Mouse (Mus musculus) limb, embryonic 14.5 days (tissue): ENCODE measurements around the gene Selenoo. TPM values are rescaled to one million over a fixed set of nuclear protein-coding genes. Genes with fewer than 3 reads are reported as not detected.

Experiments
- ATAC-seq: fragments of 200-750 bp; cut with Nextera tagmentation; 2 replicates; pipeline ENCODE4 v1.8.0; 2017; ENCODE audit warnings: low read depth, moderate number of reproducible peaks, moderate TSS enrichment; ENCODE audit not compliant: low FRiP score
- DNase-seq: peaks from one replicate; pipeline ENCODE4 v3.0.0-alpha.2; 2015; ENCODE audit warnings: low spot score
- H3K27ac ChIP-seq: fragments of 300-500 bp; sonication (generic); replicated peaks from 2 replicates; pipeline ENCODE4 v1.5.1; 2014; ENCODE audit warnings: low read depth, mild to moderate bottlenecking, low read length, moderate library complexity, mixed read lengths
- H3K27me3 ChIP-seq: fragments of 300-500 bp; sonication (generic); 2 replicates; pipeline ENCODE4 v1.6.1; 2014; ENCODE audit warnings: low read length, mixed read lengths; ENCODE audit not compliant: control insufficient read depth, insufficient read depth
- H3K36me3 ChIP-seq: fragments of 300-500 bp; sonication (generic); 2 replicates; pipeline ENCODE4 v1.6.1; 2014; ENCODE audit warnings: mild to moderate bottlenecking, low read length, moderate library complexity, mixed read lengths; ENCODE audit not compliant: control insufficient read depth, insufficient read depth
- H3K4me1 ChIP-seq: fragments of 300-500 bp; sonication (generic); 2 replicates; pipeline ENCODE4 v1.6.1; 2014; ENCODE audit warnings: antibody characterized with exemption, low read length, mixed read lengths; ENCODE audit not compliant: control insufficient read depth, insufficient read depth
- H3K4me2 ChIP-seq: fragments of 300-500 bp; sonication (generic); replicated peaks from 2 replicates; pipeline ENCODE4 v1.6.1; 2014; ENCODE audit warnings: low read depth, mild to moderate bottlenecking, low read length, moderate library complexity; ENCODE audit not compliant: severe bottlenecking
- H3K4me3 ChIP-seq: fragments of 300-500 bp; sonication (generic); replicated peaks from 2 replicates; pipeline ENCODE4 v1.5.1; 2014; ENCODE audit warnings: low read length
- H3K9ac ChIP-seq: fragments of 300-500 bp; sonication (generic); 2 replicates; pipeline ENCODE4 v1.6.1; 2014; ENCODE audit warnings: mild to moderate bottlenecking, low read depth, low read length, moderate library complexity; ENCODE audit not compliant: severe bottlenecking
- H3K9me3 ChIP-seq: fragments of 300-500 bp; sonication (generic); 2 replicates; pipeline ENCODE4 v1.6.1; 2016; ENCODE audit warnings: low read length; ENCODE audit not compliant: control insufficient read depth
- POLR2A ChIP-seq: fragments of 200-500 bp; IDR thresholded peaks from 2 replicates; pipeline ENCODE4 v1.8.0; 2012; ENCODE audit warnings: inconsistent platforms, mild to moderate bottlenecking, moderate library complexity, borderline replicate concordance; ENCODE audit not compliant: insufficient read depth, insufficient read length; ENCODE audit errors: extremely low read depth
- WGBS: fragments of 180-500 bp; shearing (Covaris S2); extraction: QIAGEN DNeasy Blood & Tissue Kit; methylation state at CpG from one replicate; pipeline ENCODE4 v1.1.7; 2014; 5-methylcytosine and 5-hydroxymethylcytosine counted together
- polyA plus RNA-seq, 2 experiments: library from polyadenylated mRNA; depleted of rRNA in 1 of 2; stranded (reverse) in 1 of 2; unstranded in 1 of 2; fragments of >200 nt; fragmentation: Nextera tagmentation in 1 of 2; extraction: Ambion mirVana in 1 of 2; gene quantifications; 2 replicates each; pipeline versions ENCODE4 v1.2.1 to v1.2.3; 2012 to 2014

The Selenoo gene
- polyA plus RNA-seq, 2 experiments = 20.6 to 32.7 TPM

DNA sequence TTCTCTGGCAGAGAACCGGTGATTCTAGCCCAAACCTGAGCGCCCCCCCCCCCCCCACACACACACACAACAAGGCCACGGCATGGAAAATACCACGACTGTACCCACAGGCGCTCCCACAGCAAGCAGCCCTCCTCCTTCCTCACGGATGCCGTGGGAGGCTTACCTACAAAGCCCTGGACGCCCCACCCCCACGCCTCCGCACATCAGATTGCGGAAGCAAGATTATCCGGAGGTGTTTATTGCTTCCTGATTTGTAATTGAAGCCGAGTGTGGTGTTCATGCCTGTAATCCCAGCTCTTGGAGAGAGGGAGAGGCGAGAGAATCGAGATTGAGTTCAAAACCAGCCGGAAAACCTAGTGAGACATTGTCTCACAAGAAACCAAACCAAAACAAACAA, 58.1 kb downstream of the Selenoo start:
- ATAC-seq (no peak), DNase-seq (no peak)
- Histone ChIP-seq H3K4me1 (peaks cover 24% of the 10 kb centered on the region), H3K4me3 (peak overlapping the region; percentile 30), H3K27me3 (peaks cover 26% of the 10 kb centered on the region), H3K36me3 (no peaks in the 10 kb centered on the region), H3K4me2 (peak overlapping the region; percentile 57), H3K9ac (0 out of 2 replicates have a peak overlapping the region, but pooled peaks have one; percentile 22), H3K9me3 (no peaks in the 10 kb centered on the region), H3K27ac (no peak overlapping the region)
- no peak for TF ChIP-seq POLR2A
- under 1% methylated on average over 15 of the region's 16 CpGs for WGBS

DNA sequence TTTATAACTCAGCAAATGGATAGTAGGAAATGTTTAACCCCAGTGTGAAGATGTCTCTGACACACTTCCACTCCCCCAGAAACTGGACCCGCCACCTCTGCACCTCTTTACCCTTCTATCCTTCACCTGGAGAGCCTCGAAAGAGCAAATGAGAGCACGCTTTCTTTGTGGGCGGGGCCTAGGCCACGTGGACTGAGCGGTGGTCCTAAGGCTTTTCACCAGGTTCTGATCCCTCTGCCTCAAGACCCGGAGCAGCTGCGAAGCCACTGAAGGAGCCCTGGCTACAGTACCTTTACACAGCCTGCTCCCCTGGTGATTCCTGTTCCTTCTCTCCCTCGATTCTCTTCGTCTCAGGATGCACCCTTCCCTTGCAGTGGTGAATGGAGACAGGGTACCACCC, 58.6 kb downstream of the Selenoo start:
- H3K27me3 ChIP-seq = peaks cover 26% of the 10 kb centered on the region
- peak overlapping the region; percentile 57; the same call in 1 of the 2 replicates for H3K4me2 ChIP-seq
- no peak overlapping the region for H3K9ac ChIP-seq
- 22% methylated on average over 10 of the region's 10 CpGs for WGBS
- H3K27ac ChIP-seq = no peak overlapping the region
- H3K9me3 ChIP-seq = no peaks in the 10 kb centered on the region
- ATAC-seq (no peak), DNase-seq (no peak)
- H3K4me3 ChIP-seq = no peak overlapping the region
- no peaks in the 10 kb centered on the region for H3K36me3 ChIP-seq
- TF ChIP-seq POLR2A = no peak
- peaks cover 24% of the 10 kb centered on the region for H3K4me1 ChIP-seq

DNA sequence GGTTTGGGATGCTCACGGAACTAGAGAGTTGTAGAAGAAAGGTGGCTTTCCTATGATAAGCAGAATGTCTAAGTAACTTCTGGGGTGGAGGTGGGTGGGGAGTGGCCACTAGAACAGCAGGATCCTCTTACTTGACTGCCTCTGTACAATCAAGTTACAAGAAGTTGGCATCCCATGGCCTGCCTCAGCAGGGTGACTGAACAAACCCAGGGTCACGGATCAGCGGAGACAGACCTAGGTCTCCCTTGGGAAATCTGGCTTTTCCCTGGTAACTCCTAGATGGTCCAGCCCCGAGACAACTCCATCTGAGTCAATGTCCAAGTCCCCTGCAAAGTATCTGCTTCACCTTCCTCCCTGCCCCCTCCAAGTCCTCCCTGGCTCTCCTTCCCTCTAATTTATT, 59.0 kb downstream of the Selenoo start:
- 65% methylated on average over 4 of the region's 4 CpGs for WGBS
- Histone ChIP-seq H3K27ac (no peak overlapping the region), H3K9ac (no peak overlapping the region), H3K4me1 (peaks cover 24% of the 10 kb centered on the region), H3K4me3 (no peak overlapping the region), H3K9me3 (no peaks in the 10 kb centered on the region), H3K36me3 (no peaks in the 10 kb centered on the region), H3K27me3 (peaks cover 26% of the 10 kb centered on the region), H3K4me2 (peak overlapping the region; percentile 98; the same call in 1 of the 2 replicates)
- TF ChIP-seq POLR2A = no peak
- DNase-seq = no peak
- no peak for ATAC-seq

DNA sequence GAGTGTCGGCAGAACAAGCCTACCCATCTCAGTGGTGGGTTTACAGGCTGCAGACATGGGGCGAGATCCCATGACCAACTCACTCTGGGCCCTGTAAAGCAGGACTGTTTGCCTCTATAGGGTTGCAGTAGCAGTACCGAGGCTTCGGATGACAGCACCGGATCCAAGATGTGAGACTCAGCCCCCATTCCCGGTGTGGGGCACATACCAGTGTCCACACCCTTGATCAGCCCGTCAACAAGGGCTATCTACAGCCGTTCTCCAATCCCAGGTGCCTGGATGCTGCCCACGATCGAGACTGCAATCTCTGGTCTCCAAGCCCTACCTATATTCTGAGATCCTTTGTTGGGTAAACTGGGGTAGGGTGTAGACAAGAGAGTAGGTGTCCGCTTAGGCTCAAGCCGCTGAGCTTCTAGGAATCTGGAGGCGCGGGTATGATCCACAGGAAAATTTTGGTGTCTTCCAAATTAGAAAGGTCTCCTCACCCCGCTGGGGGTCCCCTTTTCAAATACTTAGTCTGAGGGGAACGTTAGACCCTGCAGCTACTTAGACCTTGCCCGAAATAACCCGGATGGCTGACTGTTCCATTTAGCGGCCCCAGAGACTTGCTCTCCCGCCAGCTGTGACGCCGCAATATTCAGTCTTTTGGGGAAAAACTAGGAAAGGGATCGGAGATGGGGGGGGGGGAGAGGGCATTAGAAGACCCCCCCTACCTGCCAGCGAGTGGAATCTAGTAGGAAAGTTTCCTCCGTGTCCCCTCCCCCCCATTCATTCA, 59.8 kb downstream of the Selenoo start:
- peaks cover 26% of the 10 kb centered on the region for H3K27me3 ChIP-seq
- TF ChIP-seq POLR2A = no peak
- DNase-seq = no peak

DNA sequence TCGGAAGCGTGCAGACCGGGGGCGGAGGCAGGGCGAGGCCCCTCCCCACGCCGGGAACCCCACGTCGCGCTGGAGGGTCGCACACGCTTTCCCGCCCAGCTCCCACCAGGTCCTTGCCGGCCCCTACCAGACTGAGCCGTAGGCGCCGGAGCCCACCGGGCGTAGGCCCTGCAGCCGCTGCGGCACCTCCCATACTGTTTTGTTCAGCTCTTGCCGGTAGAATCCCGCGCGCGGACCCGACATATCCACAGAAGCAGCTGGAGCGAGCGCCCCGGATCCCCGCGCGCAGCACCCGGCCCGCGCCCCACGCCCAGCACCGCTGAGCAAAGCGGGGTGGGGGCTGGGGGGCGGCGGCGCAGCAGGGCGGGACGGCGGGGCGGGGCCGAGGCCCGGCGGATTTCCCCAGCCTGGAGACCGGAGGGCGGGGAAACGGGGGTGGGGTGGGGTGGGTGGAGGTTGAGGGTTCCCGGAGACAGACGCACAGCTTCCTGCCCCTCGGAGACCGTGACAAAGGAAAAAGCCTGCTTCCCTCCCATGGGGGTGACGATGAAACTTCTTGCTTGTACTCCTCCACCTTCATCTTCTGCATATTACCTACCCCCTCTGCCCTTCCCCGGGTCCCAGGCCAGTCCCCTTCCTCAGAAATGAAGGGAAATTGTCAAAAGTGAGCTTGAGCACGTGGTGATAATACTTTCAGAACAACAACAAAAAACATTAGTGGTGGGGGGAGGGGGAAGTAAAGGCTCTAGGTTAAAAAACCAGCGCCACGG, 60.6 kb downstream of the Selenoo start, which contains the start of gene Mapk11:
Mapk11 (minus strand) TSS at position 358 of the 770 bp plus-strand sequence.
- Histone ChIP-seq H3K36me3 (peaks cover 10% of the 10 kb centered on the region), H3K27ac (0 out of 2 replicates have a peak within 1 kb of the TSS, but pooled peaks have one; percentile 19), H3K4me2 (peak within 1 kb of the TSS; percentile 98), H3K9ac (peak within 1 kb of the TSS; percentile 56), H3K4me3 (peak within 1 kb of the TSS; percentile 62), H3K9me3 (no peaks in the 10 kb centered on the region), H3K4me1 (peaks cover 24% of the 10 kb centered on the region), H3K27me3 (peaks cover 26% of the 10 kb centered on the region)
- TF ChIP-seq POLR2A = no peak
- peak; percentile 64 for ATAC-seq
- under 1% methylated on average over 41 of the region's 61 CpGs for WGBS
- no peak for DNase-seq

More for the DNA sequence above, 59.8 kb downstream of the Selenoo start:
- Histone ChIP-seq H3K9ac (peak overlapping the region; percentile 56), H3K9me3 (no peaks in the 10 kb centered on the region), H3K4me1 (peaks cover 24% of the 10 kb centered on the region), H3K36me3 (peaks cover 3% of the 10 kb centered on the region; the same call in 1 of the 2 replicates), H3K4me2 (peak overlapping the region; percentile 98), H3K27ac (0 out of 2 replicates have a peak overlapping the region, but pooled peaks have one; percentile 19), H3K4me3 (peak overlapping the region; percentile 62)
- 7% methylated on average over 24 of the region's 25 CpGs for WGBS
- ATAC-seq = no peak

Other genes with a start within 250 kb of the Selenoo start
- 15.2 and 20.6 TPM in 2 replicates for gene Pim3, start 226.9 kb upstream of the Selenoo start, polyA plus RNA-seq (2012; rRNA removed)
- 38.1 and 47.8 TPM in 2 replicates for gene Pim3, start 226.9 kb upstream of the Selenoo start, polyA plus RNA-seq (2014; fragmentation: Nextera tagmentation; extraction: Ambion mirVana)
- 0.08 TPM in 1 of 2 replicates, not detected in the other for gene Ttll8, start 134.7 kb upstream of the Selenoo start, polyA plus RNA-seq (2012; rRNA removed)
- gene Ttll8, start 134.7 kb upstream of the Selenoo start, polyA plus RNA-seq (2014; fragmentation: Nextera tagmentation; extraction: Ambion mirVana) = not detected in 2 replicates
- 0.31 and 0.36 TPM in 2 replicates for gene Mlc1, start 110.1 kb upstream of the Selenoo start, polyA plus RNA-seq (2012; rRNA removed)
- gene Mlc1, start 110.1 kb upstream of the Selenoo start, polyA plus RNA-seq (2014; fragmentation: Nextera tagmentation; extraction: Ambion mirVana) = 0.12 and 0.21 TPM in 2 replicates
- 0.04 and 0.10 TPM in 2 replicates for gene Mov10l1, start 106.2 kb upstream of the Selenoo start, polyA plus RNA-seq (2012; rRNA removed)
- gene Mov10l1, start 106.2 kb upstream of the Selenoo start, polyA plus RNA-seq (2014; fragmentation: Nextera tagmentation; extraction: Ambion mirVana) = 0.11 and 0.19 TPM in 2 replicates
- gene Panx2, start 29.4 kb upstream of the Selenoo start, polyA plus RNA-seq (2012; rRNA removed) = 1.9 and 2.0 TPM in 2 replicates
- gene Panx2, start 29.4 kb upstream of the Selenoo start, polyA plus RNA-seq (2014; fragmentation: Nextera tagmentation; extraction: Ambion mirVana) = 0.29 and 0.48 TPM in 2 replicates
- gene Trabd, start 14.0 kb upstream of the Selenoo start, polyA plus RNA-seq (2012; rRNA removed) = 43.5 and 51.0 TPM in 2 replicates
- 47.8 and 51.0 TPM in 2 replicates for gene Trabd, start 14.0 kb upstream of the Selenoo start, polyA plus RNA-seq (2014; fragmentation: Nextera tagmentation; extraction: Ambion mirVana)
- gene Tubgcp6, start 34.0 kb downstream of the Selenoo start, polyA plus RNA-seq (2012; rRNA removed) = 36.8 and 56.5 TPM in 2 replicates
- 17.2 and 17.6 TPM in 2 replicates for gene Tubgcp6, start 34.0 kb downstream of the Selenoo start, polyA plus RNA-seq (2014; fragmentation: Nextera tagmentation; extraction: Ambion mirVana)
- gene Hdac10, start 39.6 kb downstream of the Selenoo start, polyA plus RNA-seq (2012; rRNA removed) = 38.1 and 49.4 TPM in 2 replicates
- gene Hdac10, start 39.6 kb downstream of the Selenoo start, polyA plus RNA-seq (2014; fragmentation: Nextera tagmentation; extraction: Ambion mirVana) = 18.7 and 21.8 TPM in 2 replicates
- 13.7 and 14.9 TPM in 2 replicates for gene Mapk12, start 51.6 kb downstream of the Selenoo start, polyA plus RNA-seq (2012; rRNA removed)
- 5.0 and 8.3 TPM in 2 replicates for gene Mapk12, start 51.6 kb downstream of the Selenoo start, polyA plus RNA-seq (2014; fragmentation: Nextera tagmentation; extraction: Ambion mirVana)
- gene Mapk11, start 60.5 kb downstream of the Selenoo start, polyA plus RNA-seq (2012; rRNA removed) = 13.4 and 15.9 TPM in 2 replicates
- gene Mapk11, start 60.5 kb downstream of the Selenoo start, polyA plus RNA-seq (2014; fragmentation: Nextera tagmentation; extraction: Ambion mirVana) = 7.0 and 7.3 TPM in 2 replicates
- 212 and 268 TPM in 2 replicates for gene Plxnb2, start 91.7 kb downstream of the Selenoo start, polyA plus RNA-seq (2012; rRNA removed)
- gene Plxnb2, start 91.7 kb downstream of the Selenoo start, polyA plus RNA-seq (2014; fragmentation: Nextera tagmentation; extraction: Ambion mirVana) = 170 and 183 TPM in 2 replicates
- 39.2 and 53.6 TPM in 2 replicates for gene Dennd6b, start 107.4 kb downstream of the Selenoo start, polyA plus RNA-seq (2012; rRNA removed)
- gene Dennd6b, start 107.4 kb downstream of the Selenoo start, polyA plus RNA-seq (2014; fragmentation: Nextera tagmentation; extraction: Ambion mirVana) = 12.7 and 14.0 TPM in 2 replicates
- gene Ppp6r2, start 122.5 kb downstream of the Selenoo start, polyA plus RNA-seq (2012; rRNA removed) = 59.0 and 71.5 TPM in 2 replicates
- gene Ppp6r2, start 122.5 kb downstream of the Selenoo start, polyA plus RNA-seq (2014; fragmentation: Nextera tagmentation; extraction: Ambion mirVana) = 28.3 and 31.7 TPM in 2 replicates
- gene Sbf1, start 226.2 kb downstream of the Selenoo start, polyA plus RNA-seq (2012; rRNA removed) = 154 and 170 TPM in 2 replicates
- 65.1 and 72.3 TPM in 2 replicates for gene Sbf1, start 226.2 kb downstream of the Selenoo start, polyA plus RNA-seq (2014; fragmentation: Nextera tagmentation; extraction: Ambion mirVana)
- gene Adm2, start 233.6 kb downstream of the Selenoo start, polyA plus RNA-seq (2012; rRNA removed) = 0.74 and 1.0 TPM in 2 replicates
- gene Adm2, start 233.6 kb downstream of the Selenoo start, polyA plus RNA-seq (2014; fragmentation: Nextera tagmentation; extraction: Ambion mirVana) = 0.52 TPM in 1 of 2 replicates, not detected in the other
- not detected in 2 replicates for gene Miox, start 245.3 kb downstream of the Selenoo start, polyA plus RNA-seq (2012; rRNA removed)
- not detected in 2 replicates for gene Miox, start 245.3 kb downstream of the Selenoo start, polyA plus RNA-seq (2014; fragmentation: Nextera tagmentation; extraction: Ambion mirVana)